Mouse (Mus musculus) lung, embryonic 16.5 days (tissue): Measurements from ENCODE around the gene Igdcc3. TPM values are rescaled to one million over a fixed set of nuclear protein-coding genes. Genes with fewer than 3 reads are reported as not detected.
A peak's percentile ranks its signal among the peaks of the same experiment; 100 is the strongest.
"Not testable (repeated sequence)": the region's sequence is repeated elsewhere in the genome, so short reads cannot be mapped to it uniquely, and the experiment has no call there.

Source experiments
- ATAC-seq: fragments of 200-750 bp; cut with Nextera tagmentation; 2 replicates; pipeline ENCODE4 v1.8.0; 2017; ENCODE audit warnings: low read depth, mild to moderate bottlenecking, moderate library complexity
- H3K27ac ChIP-seq: fragments of 300-500 bp; sonication (generic); 2 replicates; pipeline ENCODE4 v1.5.1; 2014; ENCODE audit warnings: mild to moderate bottlenecking, control low read depth, low read length
- H3K27me3 ChIP-seq: fragments of 300-500 bp; sonication (generic); 2 replicates; pipeline ENCODE4 v1.6.1; 2014; ENCODE audit warnings: low read depth, low read length, mixed read lengths; ENCODE audit not compliant: control insufficient read depth, insufficient read depth
- H3K36me3 ChIP-seq: fragments of 300-500 bp; sonication (generic); 2 replicates; pipeline ENCODE4 v1.6.1; 2014; ENCODE audit warnings: low read length; ENCODE audit not compliant: control insufficient read depth, insufficient read depth
- H3K4me1 ChIP-seq: fragments of 300-500 bp; sonication (generic); replicated peaks from 2 replicates; pipeline ENCODE4 v1.6.1; 2014; ENCODE audit warnings: low read length, mixed read lengths; ENCODE audit not compliant: control insufficient read depth, insufficient read depth
- H3K4me2 ChIP-seq: fragments of 300-500 bp; sonication (generic); 2 replicates; pipeline ENCODE4 v1.6.1; 2014; ENCODE audit warnings: low read depth, low read length, control low read depth
- H3K4me3 ChIP-seq: fragments of 300-500 bp; sonication (generic); 2 replicates; pipeline ENCODE4 v1.5.1; 2014; ENCODE audit warnings: mild to moderate bottlenecking, low read length, control low read depth
- H3K9ac ChIP-seq: fragments of 300-500 bp; sonication (generic); 2 replicates; pipeline ENCODE4 v1.6.1; 2014; ENCODE audit warnings: low read length, control low read depth
- H3K9me3 ChIP-seq: fragments of 300-500 bp; sonication (generic); 2 replicates; pipeline ENCODE4 v1.6.1; 2016; ENCODE audit warnings: low read length; ENCODE audit not compliant: control insufficient read depth
- WGBS: fragments of 180-500 bp; shearing (Covaris S2); extraction: QIAGEN DNeasy Blood & Tissue Kit; methylation state at CpG from one replicate; pipeline ENCODE4 v1.1.7; 2014; 5-methylcytosine and 5-hydroxymethylcytosine counted together
- polyA plus RNA-seq: library from polyadenylated mRNA; unstranded; fragments of >200 nt; fragmentation: Nextera tagmentation; extraction: Ambion mirVana; gene quantifications from 2 replicates; pipeline ENCODE4 v1.2.1, GENCODE M21; 2015

Igdcc3 gene
- polyA plus RNA-seq, 1 experiment from 2014 or later: 1.3 TPM

DNA sequence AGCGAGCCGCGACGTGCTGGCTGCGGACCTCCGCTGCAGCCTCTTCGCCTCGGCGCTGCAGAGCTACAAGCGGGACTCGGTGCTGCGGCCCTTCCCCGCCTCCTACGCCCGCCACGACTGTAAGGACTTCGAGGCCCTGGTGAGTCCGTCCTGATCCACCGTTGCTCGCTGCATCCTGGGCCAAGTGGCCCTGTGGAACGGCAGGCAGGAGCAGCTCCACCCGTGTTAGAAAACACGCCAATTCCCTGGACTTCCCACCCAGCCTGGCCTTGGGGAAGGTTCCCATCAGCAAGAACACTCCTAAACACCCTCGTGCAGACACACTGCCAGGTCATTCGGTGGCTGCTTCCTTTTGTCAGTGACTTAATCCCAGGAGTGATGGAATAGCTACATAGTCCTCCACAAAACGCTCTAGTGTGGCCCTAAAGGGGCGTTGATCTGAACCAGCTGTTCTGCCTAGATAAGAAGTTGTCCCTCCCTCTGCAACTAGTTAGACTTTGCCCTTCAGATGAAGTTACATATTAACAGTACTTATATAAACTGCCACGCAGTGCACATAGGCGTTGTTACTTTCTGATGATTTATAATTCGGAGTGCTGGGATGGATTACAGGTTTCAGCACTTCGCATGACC, 74.6 kb downstream of the Igdcc3 start:
- no peaks in the 10 kb centered on the region for H3K27me3 ChIP-seq

DNA sequence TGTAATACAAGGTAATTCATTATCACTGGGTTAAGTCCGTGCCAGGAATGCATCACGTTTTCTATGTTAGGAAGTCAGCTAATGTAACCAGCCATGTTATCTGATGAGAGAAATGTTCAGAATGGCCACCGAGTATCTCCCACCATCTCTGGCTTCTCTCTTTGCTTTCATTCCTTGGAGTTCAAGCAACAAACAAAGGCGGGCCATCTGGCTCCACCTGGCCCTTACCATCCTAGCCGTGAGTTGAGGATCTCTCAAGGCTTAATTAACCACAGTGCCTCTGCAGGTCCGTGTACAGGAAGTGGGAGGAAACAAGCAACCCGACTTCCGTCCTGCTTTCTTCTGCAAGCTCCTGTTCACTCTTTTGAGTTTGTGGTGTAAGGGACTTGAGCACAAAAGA, 76.0 kb downstream of the Igdcc3 start:
- no peak overlapping the region for H3K9ac ChIP-seq
- no peaks in the 10 kb centered on the region for H3K9me3 ChIP-seq
- no peak overlapping the region for H3K4me2 ChIP-seq
- WGBS: 38% methylated on average over 8 of the region's 8 CpGs
- no peak for ATAC-seq
- H3K4me3 ChIP-seq: no peak overlapping the region
- H3K4me1 ChIP-seq: peaks cover 13% of the 10 kb centered on the region
- H3K27ac ChIP-seq: no peak overlapping the region
- no peaks in the 10 kb centered on the region for H3K27me3 ChIP-seq
- no peaks in the 10 kb centered on the region for H3K36me3 ChIP-seq

More for the DNA sequence above, 74.6 kb downstream of the Igdcc3 start:
- peak; percentile 62 for ATAC-seq
- Histone ChIP-seq H3K9ac (peak overlapping the region; percentile 83), H3K36me3 (no peaks in the 10 kb centered on the region), H3K4me3 (peak overlapping the region; percentile 72), H3K27ac (peak overlapping the region; percentile 93), H3K4me2 (peak overlapping the region; percentile 95), H3K4me1 (peaks cover 13% of the 10 kb centered on the region), H3K9me3 (no peaks in the 10 kb centered on the region)
- 4% methylated on average over 31 of the region's 31 CpGs for WGBS

DNA sequence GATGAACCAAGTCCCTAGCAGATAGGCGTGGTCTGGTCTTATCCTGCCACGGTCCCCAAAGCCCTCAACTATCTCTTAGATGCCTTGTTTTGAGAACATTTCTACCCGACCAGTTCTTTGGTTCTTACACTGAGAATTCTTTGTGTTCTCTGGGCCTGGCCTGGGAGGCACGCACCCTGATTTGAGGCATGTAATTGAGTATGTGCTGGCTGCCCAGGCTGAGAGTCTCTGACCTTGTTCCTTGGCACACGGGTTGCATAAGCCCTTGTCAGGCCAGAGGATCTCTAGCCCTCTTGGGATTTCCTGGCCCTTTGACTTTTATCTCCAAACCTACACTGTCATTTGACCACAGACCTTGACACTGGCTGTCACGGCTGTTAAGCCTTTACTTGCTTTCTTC, 76.7 kb downstream of the Igdcc3 start:
- H3K4me3 ChIP-seq: no peak overlapping the region
- no peak overlapping the region for H3K4me2 ChIP-seq
- no peaks in the 10 kb centered on the region for H3K9me3 ChIP-seq
- H3K9ac ChIP-seq: peak overlapping the region; percentile 27; the same call in 1 of the 2 replicates
- no peaks in the 10 kb centered on the region for H3K36me3 ChIP-seq
- no peak for ATAC-seq
- H3K27ac ChIP-seq: 0 out of 2 replicates have a peak overlapping the region, but pooled peaks have one; percentile 5
- H3K4me1 ChIP-seq: peaks cover 13% of the 10 kb centered on the region
- WGBS: 60% methylated on average over 6 of the region's 6 CpGs
- no peaks in the 10 kb centered on the region for H3K27me3 ChIP-seq

DNA sequence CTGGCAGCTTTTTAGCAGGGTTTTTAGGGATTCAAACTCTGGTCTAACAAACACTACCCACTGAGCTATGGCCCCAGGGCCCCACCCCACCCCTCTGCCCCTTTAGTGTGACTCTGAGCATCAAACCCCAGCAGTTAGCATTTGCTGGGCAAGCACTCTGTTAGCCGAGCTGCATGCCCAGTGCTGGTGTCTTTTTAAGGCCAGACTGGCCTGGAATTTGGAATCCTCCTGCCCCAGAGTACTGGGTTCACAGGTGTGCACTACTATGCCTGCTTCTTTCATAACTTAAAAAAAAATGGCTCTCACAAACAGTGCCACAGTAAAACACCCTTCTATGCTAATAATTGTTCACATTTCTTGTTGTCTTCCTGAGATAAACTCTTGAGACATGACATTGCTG, 77.9 kb downstream of the Igdcc3 start:
- no peak for ATAC-seq
- WGBS: 58% methylated on average over 1 of the region's 1 CpGs

GRCm38 (mm10) chr9:65220398-65220797, 79.4 kb downstream of the Igdcc3 start:
- H3K36me3 ChIP-seq, H3K4me2 ChIP-seq, H3K27ac ChIP-seq, H3K9ac ChIP-seq, H3K9me3 ChIP-seq, ATAC-seq, H3K27me3 ChIP-seq, H3K4me3 ChIP-seq: not testable (repeated sequence)
- WGBS: 35% methylated on average over 3 of the region's 3 CpGs
- H3K4me1 ChIP-seq: peaks cover 13% of the 10 kb centered on the region

More for the DNA sequence above, 77.9 kb downstream of the Igdcc3 start:
- peaks cover 13% of the 10 kb centered on the region for H3K4me1 ChIP-seq
- no peak overlapping the region for H3K27ac ChIP-seq
- no peak overlapping the region for H3K4me3 ChIP-seq
- H3K4me2 ChIP-seq: no peak overlapping the region
- H3K9me3 ChIP-seq: no peaks in the 10 kb centered on the region
- H3K27me3 ChIP-seq: no peaks in the 10 kb centered on the region
- no peak overlapping the region for H3K9ac ChIP-seq
- no peaks in the 10 kb centered on the region for H3K36me3 ChIP-seq

GRCm38 (mm10) chr9:65223927-65224326, 82.9 kb downstream of the Igdcc3 start:
- 76% methylated on average over 6 of the region's 6 CpGs for WGBS
- no peaks in the 10 kb centered on the region; the same call in 1 of the 2 replicates for H3K36me3 ChIP-seq
- no peaks in the 10 kb centered on the region for H3K27me3 ChIP-seq
- H3K4me3 ChIP-seq: no peak overlapping the region
- no peaks in the 10 kb centered on the region for H3K4me1 ChIP-seq
- no peak overlapping the region for H3K27ac ChIP-seq
- no peak overlapping the region for H3K4me2 ChIP-seq
- no peak for ATAC-seq
- H3K9ac ChIP-seq: no peak overlapping the region
- no peaks in the 10 kb centered on the region for H3K9me3 ChIP-seq

GRCm38 (mm10) chr9:65225795-65226194, 84.8 kb downstream of the Igdcc3 start:
- 34% methylated on average over 4 of the region's 4 CpGs for WGBS
- Histone ChIP-seq H3K4me3 (no peak overlapping the region), H3K27me3 (no peaks in the 10 kb centered on the region), H3K4me2 (no peak overlapping the region), H3K27ac (no peak overlapping the region), H3K9me3 (no peaks in the 10 kb centered on the region), H3K4me1 (no peaks in the 10 kb centered on the region), H3K36me3 (no peaks in the 10 kb centered on the region; the same call in 1 of the 2 replicates), H3K9ac (no peak overlapping the region)
- ATAC-seq: no peak

DNA sequence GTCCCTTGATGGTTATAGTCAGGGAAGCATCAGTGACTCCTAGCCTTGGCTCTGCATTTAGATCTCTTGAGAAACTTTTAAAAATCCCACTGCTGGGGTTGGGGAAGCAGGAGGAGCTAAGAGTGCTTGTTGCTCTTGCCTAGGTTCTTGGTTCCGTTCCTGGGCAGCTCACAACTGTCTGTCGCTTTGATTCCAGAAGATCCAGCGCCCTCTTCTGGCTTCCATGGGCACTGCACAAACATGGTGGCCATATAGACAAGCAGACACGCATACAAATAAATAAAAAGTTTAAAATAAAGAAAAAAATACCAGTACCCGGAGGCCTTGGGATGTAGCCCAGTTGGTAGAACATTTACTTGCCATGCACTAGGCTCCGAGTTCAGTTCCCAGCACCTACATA, 89.3 kb downstream of the Igdcc3 start:
- no peak for ATAC-seq
- WGBS: 75% methylated on average over 6 of the region's 6 CpGs

GRCm38 (mm10) chr9:65231284-65231683, 90.3 kb downstream of the Igdcc3 start:
- Histone ChIP-seq H3K27me3 (no peaks in the 10 kb centered on the region), H3K9ac (no peak overlapping the region), H3K36me3 (no peaks in the 10 kb centered on the region; the same call in 1 of the 2 replicates), H3K4me2 (no peak overlapping the region), H3K9me3 (no peaks in the 10 kb centered on the region), H3K27ac (no peak overlapping the region), H3K4me3 (no peak overlapping the region), H3K4me1 (no peaks in the 10 kb centered on the region)
- ATAC-seq: no peak
- 63% methylated on average over 8 of the region's 8 CpGs for WGBS

More for the DNA sequence above, 89.3 kb downstream of the Igdcc3 start:
- Histone ChIP-seq H3K27me3 (no peaks in the 10 kb centered on the region), H3K36me3 (no peaks in the 10 kb centered on the region; the same call in 1 of the 2 replicates), H3K4me1 (no peaks in the 10 kb centered on the region), H3K27ac (no peak overlapping the region), H3K4me3 (no peak overlapping the region), H3K9me3 (no peaks in the 10 kb centered on the region), H3K4me2 (no peak overlapping the region), H3K9ac (no peak overlapping the region)
